11 mouse cellular contexts compared by ENCODE assay signal in genomic region chr2:29192629-29193278, GRCm38 (mm10).
DNase-seq lines count a peak whose midpoint lies in the region; ATAC-seq and TF ChIP-seq lines count a peak whose summit lies in the region.
"Had no signal": no experiment of that assay in that cellular context is flagged by ENCODE, and none has a peak within 500 bp of the region (broad histone marks: within the 10 kb centered on the region; RNA-seq: fewer than 3 reads in every experiment).

No protein-coding gene starts in this region.

- H3K27me3 ChIP-seq in forebrain, embryonic 12.5 days: peaks cover 44% of the 10 kb centered on the region
- H3K27me3 ChIP-seq in forebrain, embryonic 11.5 days (ENCODE audit: control insufficient read depth, insufficient read depth, low read length): peaks cover 8% of the 10 kb centered on the region
- peaks cover 75% of the 10 kb centered on the region for H3K27me3 ChIP-seq in E14TG2a.4 (ENCODE audit: insufficient read depth, low read length)
- peaks cover 4% of the 10 kb centered on the region; the same call in 1 of the 2 replicates for H3K27me3 ChIP-seq in midbrain, embryonic 16.5 days (ENCODE audit: control insufficient read depth, insufficient read depth, low read depth, low read length)

- peak; percentile 47 for TF ChIP-seq CTCF in left cerebral cortex, adult 2 months (IDR thresholded peaks at IDR 0.05)
- peak; percentile 26 for TF ChIP-seq CTCF in E14TG2a.4 (conservative IDR thresholded peaks at IDR 0.05; ENCODE audit: low read length)

- no peak for DNase-seq in forebrain, embryonic 11.5 days (ENCODE audit: low spot score)
- no peak for DNase-seq in left cerebral cortex, adult 2 months (ENCODE audit: extremely low spot score in 1 of 2, low spot score in 2 of 2)
- DNase-seq in left cerebral cortex, adult 18-20 months (ENCODE audit: low spot score in 2 of 2): no peak
- peak; percentile 11 for DNase-seq in lung, postnatal 36 days
- no peak for DNase-seq in urinary bladder, adult 18-20 months (ENCODE audit: low spot score in 2 of 2)
- DNase-seq: adrenal gland, adult 8-10 months; cerebellum, postnatal 36 days had no signal

- no peaks in the 10 kb centered on the region for H3K9me3 ChIP-seq in forebrain, embryonic 12.5 days
- H3K9me3 ChIP-seq in forebrain, embryonic 11.5 days (ENCODE audit: control insufficient read depth, low read length): no peaks in the 10 kb centered on the region; the same call in 1 of the 2 replicates
- H3K9me3 ChIP-seq in E14TG2a.4 (ENCODE audit: low read length): no peaks in the 10 kb centered on the region
- H3K9me3 ChIP-seq in midbrain, embryonic 16.5 days (replicated peaks; ENCODE audit: control insufficient read depth, low read length, poor library complexity, severe bottlenecking): no peaks in the 10 kb centered on the region
- H3K9me3 ChIP-seq: G1E had no signal

- H3K4me1 ChIP-seq in forebrain, embryonic 12.5 days: peaks cover 22% of the 10 kb centered on the region
- peaks cover 4% of the 10 kb centered on the region for H3K4me1 ChIP-seq in forebrain, embryonic 11.5 days (replicated peaks; ENCODE audit: control insufficient read depth, insufficient read depth, low read length)
- peaks cover 29% of the 10 kb centered on the region for H3K4me1 ChIP-seq in E14TG2a.4 (replicated peaks; ENCODE audit: low read depth, low read length)
- peaks cover 7% of the 10 kb centered on the region; the same call in 1 of the 2 replicates for H3K4me1 ChIP-seq in midbrain, embryonic 16.5 days (ENCODE audit: control insufficient read depth, insufficient read depth, low read length)

- H3K4me2 ChIP-seq in forebrain, embryonic 12.5 days: no peak overlapping the region
- H3K4me2 ChIP-seq in forebrain, embryonic 11.5 days (ENCODE audit: low read depth, low read length, severe bottlenecking): no peak overlapping the region
- H3K4me2 ChIP-seq in midbrain, embryonic 16.5 days (ENCODE audit: low read length): no peak overlapping the region

- intact Hi-C loops in left cerebral cortex, adult 2 months (cut with DNase I): no loop called here

- no peak overlapping the region for H3K4me3 ChIP-seq in forebrain, embryonic 12.5 days (replicated peaks)
- no peak overlapping the region for H3K4me3 ChIP-seq in forebrain, embryonic 11.5 days (ENCODE audit: low read depth, low read length)
- H3K4me3 ChIP-seq in left cerebral cortex, adult 2 months: no peak overlapping the region
- no peak overlapping the region for H3K4me3 ChIP-seq in E14TG2a.4 (replicated peaks; ENCODE audit: low read length)
- no peak overlapping the region for H3K4me3 ChIP-seq in midbrain, embryonic 16.5 days (ENCODE audit: low read depth, low read length)

- H3K36me3 ChIP-seq in forebrain, embryonic 12.5 days (replicated peaks): no peaks in the 10 kb centered on the region
- H3K36me3 ChIP-seq in forebrain, embryonic 11.5 days (ENCODE audit: control insufficient read depth, insufficient read depth, low read length): no peaks in the 10 kb centered on the region
- no peaks in the 10 kb centered on the region for H3K36me3 ChIP-seq in E14TG2a.4 (ENCODE audit: insufficient read depth, low read length)
- no peaks in the 10 kb centered on the region for H3K36me3 ChIP-seq in midbrain, embryonic 16.5 days (ENCODE audit: control insufficient read depth, insufficient read depth, low read length)
- H3K36me3 ChIP-seq: G1E had no signal

- no peak for ATAC-seq in forebrain, embryonic 12.5 days (ENCODE audit: low FRiP score)
- no peak for ATAC-seq in forebrain, embryonic 11.5 days (replicated peaks; ENCODE audit: low FRiP score)
- ATAC-seq in midbrain, embryonic 16.5 days: no peak

- H3K9ac ChIP-seq in forebrain, embryonic 12.5 days: 0 out of 2 replicates have a peak overlapping the region, but pooled peaks have one; percentile 21
- no peak overlapping the region for H3K9ac ChIP-seq in forebrain, embryonic 11.5 days (ENCODE audit: low read length)
- H3K9ac ChIP-seq in midbrain, embryonic 16.5 days (ENCODE audit: low read depth, low read length): no peak overlapping the region

- WGBS in forebrain, embryonic 12.5 days: 81% methylated on average over 8 of the region's 8 CpGs
- WGBS in forebrain, embryonic 11.5 days: 83% methylated on average over 8 of the region's 8 CpGs
- WGBS in midbrain, embryonic 16.5 days: 86% methylated on average over 8 of the region's 8 CpGs

- H3K27ac ChIP-seq in forebrain, embryonic 12.5 days: no peak overlapping the region
- no peak overlapping the region for H3K27ac ChIP-seq in forebrain, embryonic 11.5 days (ENCODE audit: low read depth, low read length)
- no peak overlapping the region for H3K27ac ChIP-seq in left cerebral cortex, adult 2 months
- no peak overlapping the region for H3K27ac ChIP-seq in midbrain, embryonic 16.5 days (ENCODE audit: low read length)
